ENCODE assay signal across 21 mouse cellular contexts in the genomic region with DNA sequence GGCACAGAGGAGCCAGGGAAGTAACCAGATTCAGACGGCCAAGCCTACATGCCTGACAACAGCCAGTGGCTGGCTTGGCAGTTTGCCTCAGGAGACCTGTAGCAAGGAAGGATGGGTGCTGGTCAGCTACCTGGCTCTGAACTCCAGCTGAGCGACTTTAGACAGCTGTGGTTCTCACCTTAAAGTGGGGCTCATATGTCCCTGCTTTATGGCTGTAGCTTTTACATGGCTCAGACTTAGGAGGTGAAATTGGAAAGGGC. TPM values are rescaled to one million over a fixed set of nuclear protein-coding genes. Genes with fewer than 3 reads are reported as not detected.
A peak's percentile ranks its signal among the peaks of the same experiment; 100 is the strongest.
DNase-seq lines count a peak whose midpoint lies in the region; ATAC-seq and TF ChIP-seq lines count a peak whose summit lies in the region.
"Had no signal": no experiment of that assay in that cellular context is flagged by ENCODE, and none has a peak within 500 bp of the region (broad histone marks: within the 10 kb centered on the region; RNA-seq: fewer than 3 reads in every experiment).

No protein-coding gene starts in this region.

- no peaks in the 10 kb centered on the region for H3K9me3 ChIP-seq in forebrain, embryonic 14.5 days (replicated peaks; ENCODE audit: control insufficient read depth, low read length)
- no peaks in the 10 kb centered on the region for H3K9me3 ChIP-seq in forebrain, embryonic 10.5 days
- no peaks in the 10 kb centered on the region for H3K9me3 ChIP-seq in kidney, embryonic 16.5 days (ENCODE audit: low read length)
- no peaks in the 10 kb centered on the region for H3K9me3 ChIP-seq in liver, embryonic 14.5 days (ENCODE audit: control insufficient read depth, low read length)
- H3K9me3 ChIP-seq in liver, postnatal 0 days (ENCODE audit: low read length), result no peaks in the 10 kb centered on the region
- H3K9me3 ChIP-seq: heart, embryonic 12.5 days had no signal

- no peak overlapping the region for H3K9ac ChIP-seq in forebrain, embryonic 14.5 days (ENCODE audit: low read length)
- H3K9ac ChIP-seq in kidney, embryonic 16.5 days (replicated peaks; ENCODE audit: low read length), result no peak overlapping the region
- H3K9ac ChIP-seq in liver, embryonic 14.5 days (replicated peaks), result no peak overlapping the region
- H3K9ac ChIP-seq in liver, postnatal 0 days (replicated peaks), result no peak overlapping the region
- H3K9ac ChIP-seq: forebrain, postnatal 0 days; heart, embryonic 12.5 days had no signal

- H3K27ac ChIP-seq in forebrain, embryonic 14.5 days (ENCODE audit: low read depth, low read length), result 0 out of 2 replicates have a peak overlapping the region, but pooled peaks have one; percentile 30
- H3K27ac ChIP-seq in forebrain, embryonic 10.5 days, result no peak overlapping the region
- no peak overlapping the region for H3K27ac ChIP-seq in kidney, embryonic 16.5 days (ENCODE audit: low read length)
- H3K27ac ChIP-seq in liver, embryonic 14.5 days, result peak overlapping the region; percentile 29; the same call in 1 of the 2 replicates
- H3K27ac ChIP-seq in liver, postnatal 0 days (ENCODE audit: low read depth), result no peak overlapping the region

- no peak for TF ChIP-seq EP300 in liver, embryonic 14.5 days (IDR thresholded peaks at IDR 0.05; ENCODE audit: low read depth)
- TF ChIP-seq EP300 in liver, postnatal 0 days (IDR thresholded peaks at IDR 0.05; ENCODE audit: low read depth), result no peak

- WGBS in forebrain, embryonic 14.5 days, result 72% methylated on average over 2 of the region's 2 CpGs
- 75% methylated on average over 2 of the region's 2 CpGs for WGBS in forebrain, embryonic 10.5 days
- 77% methylated on average over 2 of the region's 2 CpGs for WGBS in kidney, embryonic 16.5 days
- WGBS in liver, embryonic 14.5 days (ENCODE audit: insufficient replicate concordance), result 74% methylated on average over 2 of the region's 2 CpGs
- WGBS in liver, postnatal 0 days (ENCODE audit: insufficient replicate concordance), result 82% methylated on average over 2 of the region's 2 CpGs

- no peak for TF ChIP-seq CTCF in liver, embryonic 14.5 days (IDR thresholded peaks at IDR 0.05; ENCODE audit: low read depth)
- TF ChIP-seq CTCF in liver, postnatal 0 days (IDR thresholded peaks at IDR 0.05; ENCODE audit: low read depth), result no peak

- DNase-seq in forebrain, embryonic 14.5 days (ENCODE audit: low spot score), result no peak
- DNase-seq in forebrain, embryonic 10.5 days (ENCODE audit: extremely low spot score, low spot score), result no peak
- DNase-seq in kidney, postnatal 10 days, result peak; percentile 50
- no peak for DNase-seq in liver, embryonic 14.5 days (ENCODE audit: low read depth in 3 of 3, low spot score in 3 of 3)
- no peak for DNase-seq in liver, postnatal 0 days
- no peak for DNase-seq in urinary bladder, postnatal 36 days (ENCODE audit: low spot score in 2 of 2)
- DNase-seq: adrenal gland, postnatal 14 days; forebrain, postnatal 0 days; layer of hippocampus, adult 9-11 months; lung, postnatal 10 days; right cerebral cortex, adult 18-20 months; thymus, postnatal 36 days had no signal

- H3K4me2 ChIP-seq in forebrain, embryonic 14.5 days (ENCODE audit: low read length), result no peak overlapping the region
- no peak overlapping the region for H3K4me2 ChIP-seq in kidney, embryonic 16.5 days (replicated peaks; ENCODE audit: low read depth, low read length)
- H3K4me2 ChIP-seq in liver, embryonic 14.5 days (ENCODE audit: low read depth), result no peak overlapping the region
- H3K4me2 ChIP-seq in liver, postnatal 0 days (ENCODE audit: low read depth, low read length), result no peak overlapping the region
- H3K4me2 ChIP-seq: heart, embryonic 12.5 days had no signal

- ATAC-seq in forebrain, embryonic 14.5 days, result no peak
- no peak for ATAC-seq in kidney, embryonic 16.5 days (ENCODE audit: low FRiP score, low TSS enrichment)
- no peak for ATAC-seq in liver, embryonic 14.5 days (ENCODE audit: insufficient read depth)
- no peak for ATAC-seq in liver, postnatal 0 days
- ATAC-seq: forebrain, postnatal 0 days; intestine, embryonic 16.5 days; midbrain, embryonic 16.5 days had no signal

- no peak overlapping the region for H3K4me3 ChIP-seq in forebrain, embryonic 14.5 days (ENCODE audit: low read depth, low read length)
- no peak overlapping the region for H3K4me3 ChIP-seq in forebrain, embryonic 10.5 days
- H3K4me3 ChIP-seq in kidney, embryonic 16.5 days (ENCODE audit: low read length), result no peak overlapping the region
- no peak overlapping the region for H3K4me3 ChIP-seq in liver, embryonic 14.5 days (ENCODE audit: insufficient read depth in 1 of 2, low read depth in 2 of 2, low read length in 2 of 2)
- no peak overlapping the region for H3K4me3 ChIP-seq in liver, postnatal 0 days (ENCODE audit: low read depth, low read length)
- H3K4me3 ChIP-seq: heart, embryonic 12.5 days had no signal

- H3K27me3 ChIP-seq in forebrain, embryonic 14.5 days (replicated peaks; ENCODE audit: control insufficient read depth, insufficient read depth, low read length), result no peaks in the 10 kb centered on the region
- H3K27me3 ChIP-seq in forebrain, embryonic 10.5 days (ENCODE audit: poor library complexity, severe bottlenecking), result peaks cover 45% of the 10 kb centered on the region
- peaks cover 3% of the 10 kb centered on the region; the same call in 1 of the 2 replicates for H3K27me3 ChIP-seq in kidney, embryonic 16.5 days (ENCODE audit: insufficient read depth, low read length)
- H3K27me3 ChIP-seq in liver, embryonic 14.5 days (ENCODE audit: control insufficient read depth, insufficient read depth, low read length), result no peaks in the 10 kb centered on the region
- H3K27me3 ChIP-seq in liver, postnatal 0 days (ENCODE audit: insufficient read depth, low read length), result no peaks in the 10 kb centered on the region
- H3K27me3 ChIP-seq: heart, embryonic 12.5 days had no signal

- peaks cover 29% of the 10 kb centered on the region for H3K4me1 ChIP-seq in forebrain, embryonic 14.5 days (ENCODE audit: control insufficient read depth, insufficient read depth, low read length)
- H3K4me1 ChIP-seq in forebrain, embryonic 10.5 days, result peaks cover 38% of the 10 kb centered on the region
- peaks cover 11% of the 10 kb centered on the region for H3K4me1 ChIP-seq in kidney, embryonic 16.5 days (ENCODE audit: insufficient read depth, low read length)
- H3K4me1 ChIP-seq in liver, embryonic 14.5 days (replicated peaks; ENCODE audit: control insufficient read depth in 2 of 2, insufficient read depth in 2 of 2, low read length in 1 of 2), result peaks cover 28 to 45% of the 10 kb centered on the region in 2 experiments
- peaks cover 20% of the 10 kb centered on the region for H3K4me1 ChIP-seq in liver, postnatal 0 days (ENCODE audit: insufficient read depth)

- H3K36me3 ChIP-seq in forebrain, embryonic 14.5 days (ENCODE audit: control insufficient read depth, insufficient read depth, low read length), result no peaks in the 10 kb centered on the region
- no peaks in the 10 kb centered on the region for H3K36me3 ChIP-seq in forebrain, embryonic 10.5 days (replicated peaks)
- H3K36me3 ChIP-seq in kidney, embryonic 16.5 days (ENCODE audit: insufficient read depth, low read length), result no peaks in the 10 kb centered on the region
- H3K36me3 ChIP-seq in liver, embryonic 14.5 days (replicated peaks; ENCODE audit: control insufficient read depth, insufficient read depth, low read depth), result peaks cover 3% of the 10 kb centered on the region; the same call in 1 of the 2 replicates
- no peaks in the 10 kb centered on the region for H3K36me3 ChIP-seq in liver, postnatal 0 days (replicated peaks; ENCODE audit: insufficient read depth, low read length)
- H3K36me3 ChIP-seq: heart, embryonic 12.5 days had no signal

RNA-seq across cellular contexts. Expression of a gene that starts 10.8 kb away (rescaled TPM):
- polyA plus RNA-seq in forebrain, embryonic 14.5 days (2014; fragmentation: Nextera tagmentation; extraction: Ambion mirVana), result not detected in 2 replicates
- polyA plus RNA-seq in forebrain, embryonic 10.5 days (2016; fragmentation: Nextera tagmentation; extraction: Ambion mirVana), result not detected in 2 replicates
- polyA plus RNA-seq in kidney, embryonic 16.5 days (2015; fragmentation: Nextera tagmentation; extraction: Ambion mirVana), result not detected in 2 replicates
- polyA plus RNA-seq in liver, embryonic 14.5 days (2012; rRNA removed), result not detected in 2 replicates
- not detected in 2 replicates for polyA plus RNA-seq in liver, embryonic 14.5 days (2014; fragmentation: Nextera tagmentation; extraction: Ambion mirVana)
- polyA plus RNA-seq in liver, postnatal 0 days (2015; fragmentation: Nextera tagmentation; extraction: Ambion mirVana), result not detected in 2 replicates
- polyA plus RNA-seq: C2C12; cerebellum, adult 2 months; forebrain, postnatal 0 days; gonadal fat pad, adult 2 months; heart, embryonic 12.5 days; intestine, embryonic 16.5 days; limb, embryonic 14.5 days; midbrain, embryonic 16.5 days; small intestine, adult 2 months had no signal

RNA-seq across cellular contexts. Expression of a gene that starts 48.0 kb away (rescaled TPM):
- polyA plus RNA-seq in forebrain, embryonic 14.5 days (2014; fragmentation: Nextera tagmentation; extraction: Ambion mirVana), result 31.4 and 42.0 TPM in 2 replicates
- polyA plus RNA-seq in forebrain, embryonic 10.5 days (2016; fragmentation: Nextera tagmentation; extraction: Ambion mirVana), result 11.7 and 12.3 TPM in 2 replicates
- 13.8 and 17.1 TPM in 2 replicates for polyA plus RNA-seq in kidney, embryonic 16.5 days (2015; fragmentation: Nextera tagmentation; extraction: Ambion mirVana)
- 5.7 and 6.0 TPM in 2 replicates for polyA plus RNA-seq in liver, embryonic 14.5 days (2012; rRNA removed)
- polyA plus RNA-seq in liver, embryonic 14.5 days (2014; fragmentation: Nextera tagmentation; extraction: Ambion mirVana), result 3.7 and 4.4 TPM in 2 replicates
- polyA plus RNA-seq in liver, postnatal 0 days (2015; fragmentation: Nextera tagmentation; extraction: Ambion mirVana), result 1.7 and 1.9 TPM in 2 replicates

Comparison
In these comparisons a context has a peak if more than half of its experiments do, and no peak if none do; other contexts are left out.
1. H3K27ac ChIP-seq: peak in forebrain, embryonic 14.5 days (single experiment) and liver, embryonic 14.5 days (single experiment); none in forebrain, embryonic 10.5 days (single experiment), kidney, embryonic 16.5 days (single experiment) and liver, postnatal 0 days (single experiment).